Mouse (Mus musculus) limb, embryonic 15.5 days (tissue): ENCODE data around the gene Zbtb45. TPM values are rescaled to one million over a fixed set of nuclear protein-coding genes. Genes with fewer than 3 reads are reported as not detected.

Experiments used
- ATAC-seq: fragments of 200-750 bp; cut with Nextera tagmentation; 2 replicates; pipeline ENCODE4 v1.8.0; 2017; ENCODE audit warnings: low read depth, moderate TSS enrichment; ENCODE audit not compliant: insufficient number of reproducible peaks, low FRiP score, low TSS enrichment
- H3K27ac ChIP-seq: fragments of 300-500 bp; sonication (generic); 2 replicates; pipeline ENCODE4 v1.5.1; 2015; ENCODE audit warnings: moderate library complexity, mild to moderate bottlenecking, inconsistent platforms
- H3K27me3 ChIP-seq: fragments of 300-500 bp; sonication (generic); 2 replicates; pipeline ENCODE4 v1.6.1; 2015; ENCODE audit warnings: inconsistent platforms
- H3K36me3 ChIP-seq: fragments of 300-500 bp; sonication (generic); 2 replicates; pipeline ENCODE4 v1.6.1; 2015; ENCODE audit warnings: inconsistent platforms
- H3K4me1 ChIP-seq: fragments of 300-500 bp; sonication (generic); 2 replicates; pipeline ENCODE4 v1.6.1; 2015; ENCODE audit warnings: inconsistent platforms
- H3K4me2 ChIP-seq: fragments of 300-500 bp; sonication (generic); 2 replicates; pipeline ENCODE4 v1.6.1; 2015; ENCODE audit warnings: mild to moderate bottlenecking, inconsistent platforms
- H3K4me3 ChIP-seq: fragments of 300-500 bp; sonication (generic); 2 replicates; pipeline ENCODE4 v1.5.1; 2015; ENCODE audit warnings: mild to moderate bottlenecking, inconsistent platforms
- H3K9ac ChIP-seq: fragments of 300-500 bp; sonication (generic); 2 replicates; pipeline ENCODE4 v1.6.1; 2015; ENCODE audit warnings: inconsistent platforms
- H3K9me3 ChIP-seq: fragments of 300-500 bp; sonication (generic); 2 replicates; pipeline ENCODE4 v1.6.1; 2016; ENCODE audit warnings: inconsistent platforms
- WGBS: fragments of 180-500 bp; shearing (Covaris S2); methylation state at CpG from one replicate; pipeline ENCODE4 v1.1.7; 2015; 5-methylcytosine and 5-hydroxymethylcytosine counted together
- polyA plus RNA-seq: library from polyadenylated mRNA; unstranded; fragments of >200 nt; fragmentation: Nextera tagmentation; extraction: Ambion mirVana; gene quantifications from 2 replicates; pipeline ENCODE4 v1.2.1, GENCODE M21; 2015

The Zbtb45 gene
- polyA plus RNA-seq, 1 experiment from 2014 or later: 23.7 TPM

DNA sequence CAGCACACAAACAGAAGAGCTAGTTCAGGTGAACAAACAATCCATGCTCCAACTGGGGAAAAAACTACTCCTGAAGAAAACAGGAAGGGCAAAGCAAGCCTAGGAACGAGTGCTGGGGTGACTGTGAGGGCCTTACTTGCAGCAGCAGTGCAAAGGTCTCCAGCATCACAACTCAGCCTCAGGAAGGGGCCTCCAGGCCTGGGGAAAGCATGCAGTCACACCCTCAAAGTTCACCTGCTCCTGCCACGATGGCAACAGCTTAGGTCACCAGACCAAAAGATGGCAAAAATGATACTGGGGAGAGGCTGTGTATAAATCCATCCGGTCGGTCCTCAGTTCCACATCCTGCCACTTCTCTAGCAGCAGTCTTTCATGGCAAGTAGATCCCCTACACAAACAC lies 50.9 kb downstream of the Zbtb45 start:
- Histone ChIP-seq H3K4me1 (no peaks in the 10 kb centered on the region), H3K27ac (no peak overlapping the region), H3K9ac (no peak overlapping the region), H3K27me3 (no peaks in the 10 kb centered on the region), H3K9me3 (no peaks in the 10 kb centered on the region), H3K4me2 (no peak overlapping the region), H3K36me3 (no peaks in the 10 kb centered on the region), H3K4me3 (no peak overlapping the region)
- no peak for ATAC-seq
- 64% methylated on average over 4 of the region's 4 CpGs for WGBS

DNA sequence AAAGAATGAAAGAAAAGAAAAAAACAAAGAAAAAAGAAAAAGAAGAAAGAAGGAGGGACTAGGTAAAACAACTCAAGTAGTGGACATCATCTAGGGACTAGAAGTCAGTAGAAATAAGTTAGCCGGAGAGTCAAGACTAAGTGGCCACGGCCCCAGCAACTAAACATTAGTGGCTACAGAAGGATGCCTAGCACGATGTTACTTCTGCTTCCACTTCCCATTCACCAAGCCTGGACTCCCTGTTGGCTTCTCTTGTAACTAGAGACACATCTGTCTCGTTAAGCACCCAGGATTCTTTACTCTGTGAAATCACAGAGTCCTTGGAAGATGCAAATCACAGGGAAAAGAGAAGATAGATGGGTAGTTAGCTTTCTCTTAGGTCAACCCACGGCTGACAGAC lies 52.3 kb downstream of the Zbtb45 start:
- Histone ChIP-seq H3K9ac (no peak overlapping the region), H3K4me3 (no peak overlapping the region), H3K4me2 (no peak overlapping the region), H3K4me1 (no peaks in the 10 kb centered on the region), H3K36me3 (no peaks in the 10 kb centered on the region), H3K9me3 (no peaks in the 10 kb centered on the region), H3K27ac (no peak overlapping the region), H3K27me3 (no peaks in the 10 kb centered on the region)
- ATAC-seq: no peak
- 76% methylated on average over 5 of the region's 5 CpGs for WGBS

DNA sequence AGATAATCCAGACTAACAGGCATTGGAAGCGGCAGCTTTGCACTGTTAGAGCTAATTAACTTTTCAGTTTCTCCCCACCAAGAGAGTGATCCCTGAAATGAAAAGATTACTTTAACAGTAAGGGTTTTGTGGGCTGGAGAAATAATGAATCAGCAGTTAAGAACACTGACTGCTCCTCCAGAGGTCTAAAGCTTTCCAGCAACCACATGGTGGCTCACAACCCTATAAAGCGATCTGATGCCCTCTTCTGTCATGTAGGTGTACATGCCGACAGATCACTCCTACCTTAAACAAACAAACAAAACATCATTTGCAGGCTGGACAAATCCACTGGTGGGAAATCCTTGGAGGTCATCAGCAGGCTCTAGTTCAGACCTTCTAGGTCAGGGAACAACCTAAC lies 54.9 kb downstream of the Zbtb45 start:
- H3K27me3 ChIP-seq: no peaks in the 10 kb centered on the region
- ATAC-seq: no peak
- H3K27ac ChIP-seq: no peak overlapping the region
- peaks cover 5% of the 10 kb centered on the region; the same call in 1 of the 2 replicates for H3K4me1 ChIP-seq
- H3K36me3 ChIP-seq: no peaks in the 10 kb centered on the region
- H3K9me3 ChIP-seq: no peaks in the 10 kb centered on the region
- H3K4me2 ChIP-seq: no peak overlapping the region
- no peak overlapping the region for H3K4me3 ChIP-seq
- no peak overlapping the region for H3K9ac ChIP-seq
- WGBS: 53% methylated on average over 3 of the region's 3 CpGs

Other genes with a start within 250 kb of the Zbtb45 start
- 9.0 and 10.0 TPM in 2 replicates for gene Zscan18, start 206.4 kb downstream of the Zbtb45 start, polyA plus RNA-seq
- 11.5 and 14.6 TPM in 2 replicates for gene Zfp329, start 191.2 kb downstream of the Zbtb45 start, polyA plus RNA-seq
- gene Zfp110, start 175.3 kb downstream of the Zbtb45 start, polyA plus RNA-seq: 40.7 and 41.2 TPM in 2 replicates
- gene Zfp128, start 128.9 kb downstream of the Zbtb45 start, polyA plus RNA-seq: 4.5 and 4.9 TPM in 2 replicates
- 17.3 and 17.7 TPM in 2 replicates for gene Zscan22, start 112.2 kb downstream of the Zbtb45 start, polyA plus RNA-seq
- 887 and 1,056 TPM in 2 replicates for gene Rps5, start 87.7 kb downstream of the Zbtb45 start, polyA plus RNA-seq
- 1.9 and 3.0 TPM in 2 replicates for gene Rnf225, start 82.6 kb downstream of the Zbtb45 start, polyA plus RNA-seq
- gene Zfp324, start 44.2 kb downstream of the Zbtb45 start, polyA plus RNA-seq: 13.3 and 13.5 TPM in 2 replicates
- 7.4 and 7.8 TPM in 2 replicates for gene Zfp446, start 32.2 kb downstream of the Zbtb45 start, polyA plus RNA-seq
- 0.07 and 0.20 TPM in 2 replicates for gene Slc27a5, start 11.8 kb downstream of the Zbtb45 start, polyA plus RNA-seq
- 189 and 243 TPM in 2 replicates for gene Trim28, start 10.9 kb downstream of the Zbtb45 start, polyA plus RNA-seq
- gene Chmp2a, start 24.8 kb upstream of the Zbtb45 start, polyA plus RNA-seq: 179 and 185 TPM in 2 replicates
- 102 and 104 TPM in 2 replicates for gene Ube2m, start 28.2 kb upstream of the Zbtb45 start, polyA plus RNA-seq
- gene Mzf1, start 44.7 kb upstream of the Zbtb45 start, polyA plus RNA-seq: 2.5 and 3.7 TPM in 2 replicates
- gene Vmn1r85, start 85.1 kb upstream of the Zbtb45 start, polyA plus RNA-seq: 0.04 TPM in 1 of 2 replicates, not detected in the other
- not detected in 2 replicates for gene Vmn1r86, start 109.9 kb upstream of the Zbtb45 start, polyA plus RNA-seq
- not detected in 2 replicates for gene Vmn1r87, start 130.1 kb upstream of the Zbtb45 start, polyA plus RNA-seq
- gene Vmn1r88, start 149.5 kb upstream of the Zbtb45 start, polyA plus RNA-seq: not detected in 2 replicates
- gene Vmn1r89, start 203.0 kb upstream of the Zbtb45 start, polyA plus RNA-seq: not detected in 2 replicates